Mouse (Mus musculus) embryonic facial prominence, embryonic 10.5 days (tissue): ENCODE results near the gene Lhx8. TPM values are rescaled to one million over a fixed set of nuclear protein-coding genes. Genes with fewer than 3 reads are reported as not detected.

Experiments used
- DNase-seq: peaks from one replicate; pipeline ENCODE4 v3.0.0-alpha.2; 2017; ENCODE audit warnings: low spot score
- H3K27ac ChIP-seq: fragments of 300-500 bp; sonication (generic); replicated peaks from 2 replicates; pipeline ENCODE4 v1.5.1; 2016; ENCODE audit warnings: mild to moderate bottlenecking
- H3K27me3 ChIP-seq: fragments of 300-500 bp; sonication (generic); replicated peaks from 2 replicates; pipeline ENCODE4 v1.6.1; 2016; ENCODE audit warnings: low read depth, mild to moderate bottlenecking; ENCODE audit not compliant: poor library complexity, severe bottlenecking
- H3K36me3 ChIP-seq: fragments of 300-500 bp; sonication (generic); replicated peaks from 2 replicates; pipeline ENCODE4 v1.6.1; 2016; ENCODE audit warnings: mild to moderate bottlenecking, moderate library complexity
- H3K4me1 ChIP-seq: fragments of 300-500 bp; sonication (generic); 2 replicates; pipeline ENCODE4 v1.6.1; 2016
- H3K4me3 ChIP-seq: fragments of 300-500 bp; sonication (generic); 2 replicates; pipeline ENCODE4 v1.5.1; 2016; ENCODE audit warnings: mild to moderate bottlenecking, moderate library complexity
- H3K9me3 ChIP-seq: fragments of 300-500 bp; sonication (generic); 2 replicates; pipeline ENCODE4 v1.6.1; 2016; ENCODE audit warnings: mild to moderate bottlenecking
- WGBS: fragments of 180-500 bp; shearing (Covaris S2); methylation state at CpG from one replicate; pipeline ENCODE4 v1.1.7; 2016; 5-methylcytosine and 5-hydroxymethylcytosine counted together
- polyA plus RNA-seq: library from polyadenylated mRNA; unstranded; fragments of >200 nt; fragmentation: Nextera tagmentation; extraction: Ambion mirVana; gene quantifications from 2 replicates; pipeline ENCODE4 v1.2.1, GENCODE M21; 2016

Gene Lhx8
- polyA plus RNA-seq, 1 experiment from 2014 or later = 63.6 TPM

GRCm38 (mm10) chr3:154274681-154275080 is 55.8 kb downstream of the Lhx8 start:
- 90% methylated on average over 3 of the region's 3 CpGs for WGBS
- no peaks in the 10 kb centered on the region for H3K36me3 ChIP-seq
- H3K4me3 ChIP-seq = no peak overlapping the region
- H3K27ac ChIP-seq = no peak overlapping the region
- 0 out of 2 replicates have a peak, but pooled peaks cover 10% of the 10 kb centered on the region for H3K27me3 ChIP-seq
- peaks cover 3% of the 10 kb centered on the region; the same call in 1 of the 2 replicates for H3K4me1 ChIP-seq
- no peak for DNase-seq
- no peaks in the 10 kb centered on the region for H3K9me3 ChIP-seq

GRCm38 (mm10) chr3:154269757-154270366 is 60.6 kb downstream of the Lhx8 start:
- H3K9me3 ChIP-seq = no peaks in the 10 kb centered on the region
- no peaks in the 10 kb centered on the region for H3K36me3 ChIP-seq
- peak; percentile 83 for DNase-seq
- H3K27ac ChIP-seq = no peak overlapping the region
- WGBS = 10% methylated on average over 19 of the region's 19 CpGs
- peak overlapping the region; percentile 49 for H3K4me3 ChIP-seq
- H3K4me1 ChIP-seq = peaks cover 4% of the 10 kb centered on the region; the same call in 1 of the 2 replicates
- H3K27me3 ChIP-seq = peaks cover 9% of the 10 kb centered on the region; the same call in 1 of the 2 replicates

- WGBS = 72% methylated on average over 9 of the region's 9 CpGs
- Histone ChIP-seq H3K4me3 (no peak overlapping the region), H3K27me3 (peaks cover 9% of the 10 kb centered on the region; the same call in 1 of the 2 replicates), H3K4me1 (peaks cover 4% of the 10 kb centered on the region; the same call in 1 of the 2 replicates), H3K36me3 (no peaks in the 10 kb centered on the region), H3K27ac (no peak overlapping the region), H3K9me3 (no peaks in the 10 kb centered on the region)
- no peak for DNase-seq
These were observed 62.1 kb downstream of the Lhx8 start for GRCm38 (mm10) chr3:154268313-154268712.

GRCm38 (mm10) chr3:154257312-154257711 is 73.1 kb downstream of the Lhx8 start:
- no peaks in the 10 kb centered on the region for H3K27me3 ChIP-seq
- H3K9me3 ChIP-seq = no peaks in the 10 kb centered on the region
- H3K4me1 ChIP-seq = no peaks in the 10 kb centered on the region
- DNase-seq = no peak
- no peak overlapping the region for H3K27ac ChIP-seq
- no peaks in the 10 kb centered on the region for H3K36me3 ChIP-seq
- H3K4me3 ChIP-seq = no peak overlapping the region
